8 mouse cellular contexts compared by ENCODE assay signal in genomic region chr17:31834320-31835065, GRCm38 (mm10). TPM values are rescaled to one million over a fixed set of nuclear protein-coding genes. Genes with fewer than 3 reads are reported as not detected.
DNase-seq lines count a peak whose midpoint lies in the region; ATAC-seq and TF ChIP-seq lines count a peak whose summit lies in the region.

No protein-coding gene starts in this region.

- peaks cover 15% of the 10 kb centered on the region for H3K4me1 ChIP-seq in ES-Bruce4 (ENCODE audit: control insufficient read depth, insufficient read depth, low read length)
- peaks cover 26% of the 10 kb centered on the region for H3K4me1 ChIP-seq in lung, adult 2 months (ENCODE audit: control insufficient read depth, insufficient read depth, low read length)
- 0 out of 2 replicates have a peak, but pooled peaks cover 3% of the 10 kb centered on the region for H3K4me1 ChIP-seq in midbrain, embryonic 15.5 days

- H3K9me3 ChIP-seq in ES-Bruce4 (replicated peaks; ENCODE audit: control insufficient read depth, insufficient read depth, low read length, poor library complexity, severe bottlenecking), result 0 out of 2 replicates have a peak, but pooled peaks cover 4% of the 10 kb centered on the region
- no peaks in the 10 kb centered on the region for H3K9me3 ChIP-seq in midbrain, embryonic 15.5 days

- no peak for TF ChIP-seq POLR2A in ES-Bruce4 (IDR thresholded peaks at IDR 0.05; ENCODE audit: insufficient read depth, low read length)
- 0 out of 2 replicates have a peak, but pooled peaks have one; percentile 14 for TF ChIP-seq POLR2A in lung, adult 2 months (IDR thresholded peaks at IDR 0.05; ENCODE audit: borderline replicate concordance, extremely low read depth, low read depth, low read length)

- H3K9ac ChIP-seq in ES-Bruce4 (ENCODE audit: low read depth, poor library complexity, severe bottlenecking), result no peak overlapping the region
- no peak overlapping the region for H3K9ac ChIP-seq in midbrain, embryonic 15.5 days

- H3K4me3 ChIP-seq in ES-Bruce4 (ENCODE audit: low read depth, low read length), result no peak overlapping the region
- H3K4me3 ChIP-seq in lung, adult 2 months (replicated peaks; ENCODE audit: extremely low read depth, low read depth, low read length), result no peak overlapping the region
- no peak overlapping the region for H3K4me3 ChIP-seq in midbrain, embryonic 15.5 days
- H3K4me3 ChIP-seq in left cerebral cortex, adult 2 months, result no peak overlapping the region

- H3K36me3 ChIP-seq in ES-Bruce4 (ENCODE audit: control insufficient read depth, insufficient read depth, low read length, poor library complexity, severe bottlenecking), result no peaks in the 10 kb centered on the region
- H3K36me3 ChIP-seq in midbrain, embryonic 15.5 days (replicated peaks), result no peaks in the 10 kb centered on the region

- TF ChIP-seq CTCF in ES-Bruce4 (IDR thresholded peaks at IDR 0.05; ENCODE audit: low read depth, low read length), result no peak
- no peak for TF ChIP-seq CTCF in lung, adult 2 months (IDR thresholded peaks at IDR 0.05; ENCODE audit: insufficient read depth, low read length)
- TF ChIP-seq CTCF in left cerebral cortex, adult 2 months (IDR thresholded peaks at IDR 0.05), result no peak

- peak; percentile 62; the same call in 1 of the 2 replicates for TF ChIP-seq EP300 in ES-Bruce4 (IDR thresholded peaks at IDR 0.05; ENCODE audit: insufficient read depth, low read depth, low read length)

- no peak overlapping the region for H3K27ac ChIP-seq in ES-Bruce4 (ENCODE audit: insufficient read depth, low read length)
- no peak overlapping the region for H3K27ac ChIP-seq in midbrain, embryonic 15.5 days
- H3K27ac ChIP-seq in left cerebral cortex, adult 2 months, result no peak overlapping the region

- no peak overlapping the region for H3K4me2 ChIP-seq in midbrain, embryonic 15.5 days

- H3K27me3 ChIP-seq in ES-Bruce4 (ENCODE audit: control insufficient read depth, insufficient read depth, low read length, poor library complexity, severe bottlenecking), result no peaks in the 10 kb centered on the region
- H3K27me3 ChIP-seq in midbrain, embryonic 15.5 days (replicated peaks), result no peaks in the 10 kb centered on the region

- 45% methylated on average over 6 of the region's 6 CpGs for WGBS in lung, adult 2 months
- WGBS in midbrain, embryonic 15.5 days, result 71% methylated on average over 6 of the region's 6 CpGs

- ATAC-seq in midbrain, embryonic 15.5 days (replicated peaks), result no peak

- DNase-seq in adrenal gland, postnatal 25 days, result peak; percentile 57
- DNase-seq in heart, postnatal 36 days, result peak; percentile 47 to 61
- no peak for DNase-seq in lung, adult 2 months
- DNase-seq in cerebellum, postnatal 14 days, result no peak
- no peak for DNase-seq in left cerebral cortex, adult 2 months (ENCODE audit: extremely low spot score in 1 of 2, low spot score in 2 of 2)
- DNase-seq in thymus, postnatal 25 days, result no peak

- intact Hi-C loops in heart, postnatal 36 days (cut with DNase I), result loop anchor here (5.0 kb wide), 1 partner anchor 42 kb away; no protein-coding TSS in a partner anchor
- intact Hi-C loops in left cerebral cortex, adult 2 months (cut with DNase I), result loop anchor here (5.0 kb wide), 1 partner anchor 188 kb away; no protein-coding TSS in a partner anchor

RNA-seq across cellular contexts. Expression of gene Sik1, which starts 21.1 kb away (rescaled TPM):
- polyA plus RNA-seq in ES-Bruce4 (2011; ENCODE audit: insufficient read depth, insufficient read length, low read depth, missing spikeins), result 45.1 and 48.4 TPM in 2 replicates
- total RNA-seq in adrenal gland, postnatal 25 days (2021), result 16.0 and 28.2 TPM in 2 replicates
- total RNA-seq in heart, postnatal 36 days (2021), result 10 to 100 TPM; 24.0 to 68.3 TPM
- polyA plus RNA-seq in lung, adult 2 months (2012; rRNA removed), result 60.5 and 87.9 TPM in 2 replicates
- polyA plus RNA-seq in midbrain, embryonic 15.5 days (2015; fragmentation: Nextera tagmentation; extraction: Ambion mirVana), result 22.9 and 25.5 TPM in 2 replicates
- total RNA-seq in left cerebral cortex, adult 2 months (2021), result 10 to 100 TPM; 24.5 to 39.5 TPM

Comparison
In these comparisons a context has a peak if more than half of its experiments do, and no peak if none do; other contexts are left out.
1. DNase-seq: peak in adrenal gland, postnatal 25 days (single experiment) and heart, postnatal 36 days (2 of 2); none in lung, adult 2 months (single experiment), cerebellum, postnatal 14 days (0 of 2), left cerebral cortex, adult 2 months (0 of 2) and thymus, postnatal 25 days (single experiment).